Mouse (Mus musculus) bone marrow macrophage, adult 2 months (primary cell): ENCODE results near the gene Rcc1l.

Source experiments
- CTCF ChIP-seq: IDR thresholded peaks from 2 replicates; pipeline ENCODE4 v1.5.1; 2012; ENCODE audit warnings: low read depth, mild to moderate bottlenecking, low read length, moderate library complexity
- POLR2A ChIP-seq: IDR thresholded peaks from 2 replicates; pipeline ENCODE4 v1.6.1; 2012; ENCODE audit warnings: mild to moderate bottlenecking, low read depth, low read length, borderline replicate concordance

DNA sequence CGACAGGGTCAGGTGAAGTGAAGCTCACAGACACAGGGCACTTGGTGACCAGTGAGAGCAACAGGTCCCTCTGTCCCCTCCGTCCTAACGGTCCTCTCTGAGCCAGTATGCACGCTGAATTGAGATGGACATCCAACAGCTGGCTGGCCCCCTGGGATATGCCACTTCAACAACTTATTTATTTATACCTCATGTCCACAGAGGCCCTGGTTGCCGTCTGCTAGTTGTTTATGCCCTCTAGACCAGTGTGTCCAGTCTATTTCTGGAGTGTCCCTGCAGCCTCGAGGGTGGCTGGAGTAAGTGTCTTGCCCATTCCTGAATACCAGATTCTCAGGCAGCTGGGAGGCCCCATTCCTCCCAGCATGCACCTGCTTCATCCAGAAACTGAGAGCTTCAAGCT lies 52.7 kb downstream of the Rcc1l start:
- no peak for TF ChIP-seq CTCF
- no peak for TF ChIP-seq POLR2A
